Mouse (Mus musculus): ENCODE measurements around the gene Gabrg3. TPM values are rescaled to one million over a fixed set of nuclear protein-coding genes. Genes with fewer than 3 reads are reported as not detected.

Gene Gabrg3
- polyA plus RNA-seq, 1 experiment = not detected

DNA sequence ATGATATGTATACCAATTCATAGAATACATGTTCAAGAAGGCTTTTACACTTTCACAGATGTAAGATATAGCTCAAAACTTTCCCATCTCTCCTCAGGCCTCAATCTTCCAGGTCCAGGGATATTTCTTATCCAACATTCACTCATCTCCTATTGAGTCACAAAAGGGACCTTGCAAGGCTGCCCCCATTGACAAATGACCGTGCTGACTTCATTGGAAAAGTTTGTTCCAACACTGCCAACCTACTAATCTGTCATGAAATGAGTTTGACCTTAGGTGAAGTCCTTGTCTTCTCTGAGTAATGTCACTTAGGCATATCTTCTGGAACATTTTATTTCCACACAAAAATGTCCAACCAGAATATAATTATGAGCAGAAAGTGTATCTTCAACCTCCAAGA is 64.9 kb downstream of the Gabrg3 start:
- Histone ChIP-seq H3K4me1 (ENCODE audit: control insufficient read depth, insufficient read depth, low read length) (no peaks in the 10 kb centered on the region), H3K4me3 (ENCODE audit: insufficient read depth, low read length) (no peak overlapping the region), H3K27ac (ENCODE audit: insufficient read depth, low read depth, low read length) (no peak overlapping the region)
- no peak for TF ChIP-seq CTCF (IDR thresholded peaks at IDR 0.05; ENCODE audit: low read depth, low read length)
- TF ChIP-seq POLR2A (IDR thresholded peaks at IDR 0.05; ENCODE audit: borderline replicate concordance, low read depth, low read length) = no peak

DNA sequence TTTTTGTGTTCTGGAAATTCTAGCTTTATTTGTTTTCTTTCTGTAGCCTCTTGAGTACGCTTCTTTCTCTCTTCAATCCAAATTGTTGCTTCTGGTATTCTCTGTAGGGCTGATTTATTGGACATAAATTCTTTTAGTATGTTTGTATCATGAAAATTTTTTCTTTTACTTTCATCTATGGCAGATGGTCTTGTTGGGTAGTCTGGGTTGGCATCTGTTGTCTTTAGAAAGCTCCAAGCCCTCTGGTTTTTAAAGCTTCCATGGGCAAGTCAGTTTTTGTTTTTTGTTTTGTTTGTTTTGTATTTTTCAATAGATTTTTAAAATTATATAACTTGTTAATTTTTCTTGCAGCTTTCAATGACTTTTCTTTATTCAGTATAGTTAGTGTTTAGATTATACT is 72.0 kb downstream of the Gabrg3 start:
- TF ChIP-seq CTCF (IDR thresholded peaks at IDR 0.05; ENCODE audit: low read depth, low read length) = no peak
- TF ChIP-seq POLR2A (IDR thresholded peaks at IDR 0.05; ENCODE audit: borderline replicate concordance, low read depth, low read length) = no peak
- Histone ChIP-seq H3K4me1 (ENCODE audit: control insufficient read depth, insufficient read depth, low read length) (no peaks in the 10 kb centered on the region), H3K27ac (ENCODE audit: insufficient read depth, low read depth, low read length) (no peak overlapping the region), H3K4me3 (ENCODE audit: insufficient read depth, low read length) (no peak overlapping the region)

DNA sequence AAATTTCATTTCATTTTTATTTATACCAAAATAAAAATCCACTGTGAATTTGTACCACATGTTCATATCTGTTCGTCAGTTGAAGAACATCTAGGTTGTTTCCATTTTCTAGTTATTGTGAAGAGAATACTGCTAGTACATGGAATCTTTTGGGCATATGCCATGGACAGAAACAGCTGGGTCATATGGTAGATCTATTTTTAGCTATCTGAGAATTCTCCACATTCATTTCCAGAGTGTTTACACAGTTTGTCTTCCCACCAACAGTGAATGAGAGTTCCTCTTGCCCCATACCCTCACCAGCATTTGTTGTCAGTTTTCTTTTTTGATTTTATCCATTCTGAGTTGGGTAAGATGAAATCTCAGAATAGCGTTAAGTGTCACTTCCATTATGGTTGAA is 75.0 kb downstream of the Gabrg3 start:
- Histone ChIP-seq H3K4me1 (ENCODE audit: control insufficient read depth, insufficient read depth, low read length) (no peaks in the 10 kb centered on the region), H3K27ac (ENCODE audit: insufficient read depth, low read depth, low read length) (no peak overlapping the region), H3K4me3 (ENCODE audit: insufficient read depth, low read length) (no peak overlapping the region)
- TF ChIP-seq CTCF (IDR thresholded peaks at IDR 0.05; ENCODE audit: low read depth, low read length) (no peak), POLR2A (IDR thresholded peaks at IDR 0.05; ENCODE audit: borderline replicate concordance, low read depth, low read length) (no peak)

DNA sequence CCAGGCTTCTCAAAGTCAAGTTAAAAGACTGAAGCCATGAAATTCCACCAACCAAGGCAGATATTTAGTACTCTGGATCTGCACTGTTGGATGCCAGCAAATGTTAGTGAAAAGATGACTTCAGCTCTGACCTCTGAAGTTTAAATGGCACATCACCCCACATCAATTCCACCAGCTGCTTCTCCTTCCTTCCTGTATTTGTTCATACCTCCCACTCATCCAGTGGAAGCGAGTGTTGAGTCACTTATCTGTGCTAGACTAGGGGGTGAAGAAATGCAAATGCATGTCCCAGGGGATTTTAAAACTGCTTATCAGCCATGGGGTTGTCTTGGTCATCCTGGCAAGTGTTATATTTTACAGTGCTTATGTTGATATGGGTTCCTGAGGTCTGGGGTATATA is 79.7 kb downstream of the Gabrg3 start:
- Histone ChIP-seq H3K4me1 (ENCODE audit: control insufficient read depth, insufficient read depth, low read length) (no peaks in the 10 kb centered on the region), H3K27ac (ENCODE audit: insufficient read depth, low read depth, low read length) (no peak overlapping the region), H3K4me3 (ENCODE audit: insufficient read depth, low read length) (no peak overlapping the region)
- TF ChIP-seq CTCF (IDR thresholded peaks at IDR 0.05; ENCODE audit: low read depth, low read length) (no peak), POLR2A (IDR thresholded peaks at IDR 0.05; ENCODE audit: borderline replicate concordance, low read depth, low read length) (no peak)

DNA sequence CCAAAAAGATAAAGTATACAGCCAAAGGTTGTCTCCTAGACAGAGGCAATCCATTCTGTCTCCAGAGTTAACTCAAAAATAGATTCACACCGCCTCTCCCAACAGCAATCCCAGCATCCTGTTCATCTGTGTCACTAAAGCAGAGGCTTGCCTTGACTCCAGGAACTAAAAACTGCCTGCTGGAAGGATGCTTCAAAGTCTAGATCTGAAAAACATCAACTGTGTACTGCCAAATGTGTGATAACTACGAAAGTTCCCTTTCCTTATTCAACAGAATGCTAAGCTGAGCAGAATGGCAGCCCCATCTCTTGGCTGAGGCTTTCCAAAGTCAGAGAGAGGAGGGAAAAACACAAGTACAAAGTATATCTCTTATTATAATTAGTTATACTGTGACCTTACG is 90.3 kb downstream of the Gabrg3 start:
- H3K27ac ChIP-seq (ENCODE audit: insufficient read depth, low read depth, low read length) = no peak overlapping the region

DNA sequence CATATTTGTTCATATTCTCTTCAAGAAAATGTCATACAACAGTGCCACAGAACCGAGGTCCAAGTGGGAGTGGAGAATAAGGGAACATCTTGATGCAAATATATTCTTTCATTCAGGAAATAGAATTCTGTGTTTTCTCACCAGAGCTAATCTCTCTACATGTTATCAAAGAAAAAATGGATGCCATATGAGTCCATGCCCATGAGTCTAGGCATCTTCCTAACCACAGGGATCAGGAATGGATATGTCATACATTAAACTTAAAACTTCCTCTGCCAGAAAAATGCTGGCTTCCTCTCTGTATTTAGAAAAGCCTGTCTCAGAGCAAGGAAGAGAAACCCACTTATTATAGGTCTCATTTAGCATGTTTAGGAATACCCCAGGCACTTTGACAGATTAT is 92.9 kb downstream of the Gabrg3 start:
- no peak overlapping the region for H3K27ac ChIP-seq (ENCODE audit: insufficient read depth, low read depth, low read length)
- H3K4me1 ChIP-seq (ENCODE audit: control insufficient read depth, insufficient read depth, low read length) = no peaks in the 10 kb centered on the region
- no peak for TF ChIP-seq CTCF (IDR thresholded peaks at IDR 0.05; ENCODE audit: low read depth, low read length)
- no peak overlapping the region for H3K4me3 ChIP-seq (ENCODE audit: insufficient read depth, low read length)

More for the DNA sequence above, 90.3 kb downstream of the Gabrg3 start:
- Histone ChIP-seq H3K4me3 (ENCODE audit: insufficient read depth, low read length) (no peak overlapping the region), H3K4me1 (ENCODE audit: control insufficient read depth, insufficient read depth, low read length) (no peaks in the 10 kb centered on the region)
- TF ChIP-seq POLR2A (IDR thresholded peaks at IDR 0.05; ENCODE audit: borderline replicate concordance, low read depth, low read length) (no peak), CTCF (IDR thresholded peaks at IDR 0.05; ENCODE audit: low read depth, low read length) (no peak)

DNA sequence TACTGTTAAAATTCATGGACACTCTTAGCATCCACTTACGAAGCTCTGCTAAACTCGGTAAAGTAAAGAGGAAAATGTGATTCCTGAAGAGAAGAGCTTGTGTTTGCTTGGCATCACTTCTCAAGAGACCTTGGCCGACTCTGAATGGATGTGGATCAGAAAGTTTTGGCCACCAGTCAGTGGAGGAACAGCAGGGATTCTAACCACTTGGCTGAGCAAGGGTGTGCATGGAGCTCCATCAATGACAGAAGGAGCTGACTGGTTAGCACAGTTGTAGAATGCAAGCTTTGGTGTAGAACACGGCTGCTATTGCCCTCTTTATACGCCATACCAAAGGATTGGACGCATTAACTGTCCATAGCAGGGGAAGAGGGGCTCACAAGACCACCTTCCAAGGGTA is 93.4 kb downstream of the Gabrg3 start:
- no peaks in the 10 kb centered on the region for H3K4me1 ChIP-seq (ENCODE audit: control insufficient read depth, insufficient read depth, low read length)
- TF ChIP-seq CTCF (IDR thresholded peaks at IDR 0.05; ENCODE audit: low read depth, low read length) (no peak), POLR2A (IDR thresholded peaks at IDR 0.05; ENCODE audit: borderline replicate concordance, low read depth, low read length) (no peak)

DNA sequence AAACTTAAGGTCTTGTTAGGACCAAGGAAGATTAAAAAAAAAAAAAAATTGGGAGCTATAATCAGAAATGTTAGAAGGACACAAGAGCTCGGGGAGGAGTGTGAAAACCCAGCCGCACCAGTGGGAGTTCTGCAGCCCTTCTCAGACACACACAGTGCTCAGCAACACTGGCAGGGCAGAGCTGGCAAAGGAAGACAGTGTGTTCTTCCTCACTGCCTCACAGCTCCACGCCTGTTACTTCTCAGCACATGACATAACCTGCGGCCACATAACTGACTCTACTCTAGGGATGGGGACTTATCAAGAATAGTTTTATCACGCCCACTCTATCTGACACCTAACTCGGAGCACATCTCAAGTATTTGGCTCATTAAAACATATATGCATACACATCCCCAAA is 103.8 kb downstream of the Gabrg3 start:
- no peak for TF ChIP-seq POLR2A (IDR thresholded peaks at IDR 0.05; ENCODE audit: borderline replicate concordance, low read depth, low read length)
- no peak for TF ChIP-seq CTCF (IDR thresholded peaks at IDR 0.05; ENCODE audit: low read depth, low read length)
- Histone ChIP-seq H3K4me1 (ENCODE audit: control insufficient read depth, insufficient read depth, low read length) (no peaks in the 10 kb centered on the region), H3K4me3 (ENCODE audit: insufficient read depth, low read length) (no peak overlapping the region), H3K27ac (ENCODE audit: insufficient read depth, low read depth, low read length) (no peak overlapping the region)

More for the DNA sequence above, 93.4 kb downstream of the Gabrg3 start:
- no peak overlapping the region for H3K4me3 ChIP-seq (ENCODE audit: insufficient read depth, low read length)
- no peak overlapping the region for H3K27ac ChIP-seq (ENCODE audit: insufficient read depth, low read depth, low read length)

DNA sequence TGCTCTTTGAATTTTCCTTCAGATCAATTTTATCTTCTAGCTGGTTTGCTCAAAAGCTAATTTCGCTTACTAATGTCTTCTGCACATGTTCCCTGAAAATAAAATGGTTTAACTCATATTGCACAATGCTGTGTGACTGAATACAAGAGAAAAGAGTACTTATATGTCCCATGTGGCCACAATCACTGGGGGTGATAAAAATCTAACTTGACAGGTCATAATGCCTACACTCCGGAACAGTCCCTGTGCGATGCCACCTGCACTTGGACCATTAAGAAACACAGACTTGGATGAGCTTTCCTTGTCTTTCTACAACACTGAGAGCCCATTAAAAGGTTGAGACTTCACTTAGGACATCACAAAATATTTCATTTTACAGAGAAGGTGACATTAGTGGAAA is 108.1 kb downstream of the Gabrg3 start:
- Histone ChIP-seq H3K27ac (ENCODE audit: insufficient read depth, low read depth, low read length) (no peak overlapping the region), H3K4me3 (ENCODE audit: insufficient read depth, low read length) (no peak overlapping the region), H3K4me1 (ENCODE audit: control insufficient read depth, insufficient read depth, low read length) (no peaks in the 10 kb centered on the region)
- no peak for TF ChIP-seq POLR2A (IDR thresholded peaks at IDR 0.05; ENCODE audit: borderline replicate concordance, low read depth, low read length)
- no peak for TF ChIP-seq CTCF (IDR thresholded peaks at IDR 0.05; ENCODE audit: low read depth, low read length)

DNA sequence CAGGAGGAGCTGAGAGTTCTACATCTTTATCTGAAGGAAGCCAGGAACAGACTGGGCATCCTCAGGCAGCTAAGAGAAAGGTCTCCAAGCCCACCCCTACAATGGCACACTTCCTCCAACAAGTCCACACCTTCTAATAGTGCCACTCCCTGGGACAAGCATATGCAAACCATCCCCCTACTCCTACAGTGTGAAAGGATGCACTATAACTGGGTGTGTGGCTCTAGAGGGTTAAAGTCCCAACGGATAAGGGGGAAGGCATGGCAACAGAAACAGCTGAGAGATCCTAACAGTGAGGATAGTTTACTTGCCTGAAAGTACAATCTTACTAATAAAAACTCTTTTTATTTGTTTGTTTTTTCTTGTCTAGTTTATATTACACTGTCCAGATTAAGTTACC is 126.8 kb downstream of the Gabrg3 start:
- Histone ChIP-seq H3K27ac (ENCODE audit: insufficient read depth, low read depth, low read length) (no peak overlapping the region), H3K4me3 (ENCODE audit: insufficient read depth, low read length) (no peak overlapping the region), H3K4me1 (ENCODE audit: control insufficient read depth, insufficient read depth, low read length) (no peaks in the 10 kb centered on the region)
- no peak for TF ChIP-seq POLR2A (IDR thresholded peaks at IDR 0.05; ENCODE audit: borderline replicate concordance, low read depth, low read length)

DNA sequence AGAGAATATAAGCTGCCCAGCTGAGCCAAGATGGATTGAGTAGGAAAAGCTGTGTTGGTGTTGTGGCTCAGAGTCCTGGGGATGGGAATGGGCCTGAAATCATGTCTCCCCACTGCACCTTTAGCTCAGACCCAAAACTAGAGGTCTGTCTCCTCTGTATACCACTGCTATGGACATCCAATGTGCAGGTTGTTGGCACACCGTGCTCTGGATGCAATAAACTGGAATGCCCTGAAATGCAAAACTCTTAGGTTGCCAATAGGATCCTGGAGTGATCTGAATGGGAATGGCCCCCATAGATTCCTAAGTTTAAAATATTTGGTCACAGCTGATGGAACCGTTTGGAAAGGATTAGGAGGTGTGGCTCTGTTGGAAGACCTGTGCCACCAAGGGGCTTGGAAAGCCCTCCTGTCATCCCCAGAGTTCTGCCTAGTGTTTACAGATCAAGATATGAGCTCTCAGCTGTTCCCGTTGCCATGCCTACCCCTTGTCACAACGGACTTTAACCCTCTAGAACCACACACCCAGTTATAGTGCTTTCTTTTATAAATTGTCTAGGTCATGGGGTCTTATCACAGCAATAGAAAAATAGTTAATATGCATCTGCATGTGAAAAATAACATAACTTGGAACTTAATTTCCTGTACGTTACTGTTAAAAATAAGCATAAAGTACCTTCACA is 128.0 kb downstream of the Gabrg3 start:
- no peak overlapping the region for H3K27ac ChIP-seq (ENCODE audit: insufficient read depth, low read depth, low read length)
- TF ChIP-seq CTCF (IDR thresholded peaks at IDR 0.05; ENCODE audit: low read depth, low read length) (no peak), POLR2A (IDR thresholded peaks at IDR 0.05; ENCODE audit: borderline replicate concordance, low read depth, low read length) (no peak)
- H3K4me3 ChIP-seq (ENCODE audit: insufficient read depth, low read length) = no peak overlapping the region
- H3K4me1 ChIP-seq (ENCODE audit: control insufficient read depth, insufficient read depth, low read length) = no peaks in the 10 kb centered on the region
